Mouse (Mus musculus) WW6 (cell line): ENCODE results near the gene Flad1.
"Not testable (repeated sequence)": the region's sequence is repeated elsewhere in the genome, so short reads cannot be mapped to it uniquely, and the experiment has no call there.

ENCODE experiments used
- DNase-seq: peaks from one replicate; pipeline ENCODE4 v3.0.0-alpha.2; 2013; ENCODE audit warnings: low read depth, low spot score

Flad1 gene

DNA sequence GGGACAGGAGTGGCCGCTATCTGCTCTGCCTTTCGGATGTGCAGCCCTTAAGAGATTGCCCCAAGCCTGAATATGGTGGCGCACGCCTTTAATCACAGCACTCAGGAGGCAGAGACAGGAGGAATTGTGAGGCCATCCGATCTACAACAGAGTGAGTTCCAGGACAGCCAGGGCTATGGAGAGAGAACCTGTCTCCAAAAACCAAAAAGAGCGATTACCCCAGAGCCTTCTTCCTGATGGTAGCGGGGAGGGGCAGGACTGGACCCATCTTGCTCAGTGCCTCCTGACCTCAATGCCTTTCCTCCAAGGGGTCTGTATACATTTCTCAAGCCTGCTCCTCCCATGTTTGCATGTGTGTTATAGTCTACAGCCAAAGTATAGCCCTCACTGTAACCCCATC lies 17.4 kb upstream of the Flad1 start:
- not testable (repeated sequence) for DNase-seq

GRCm38 (mm10) chr3:89425876-89426275 lies 14.2 kb upstream of the Flad1 start:
- no peak for DNase-seq

DNA sequence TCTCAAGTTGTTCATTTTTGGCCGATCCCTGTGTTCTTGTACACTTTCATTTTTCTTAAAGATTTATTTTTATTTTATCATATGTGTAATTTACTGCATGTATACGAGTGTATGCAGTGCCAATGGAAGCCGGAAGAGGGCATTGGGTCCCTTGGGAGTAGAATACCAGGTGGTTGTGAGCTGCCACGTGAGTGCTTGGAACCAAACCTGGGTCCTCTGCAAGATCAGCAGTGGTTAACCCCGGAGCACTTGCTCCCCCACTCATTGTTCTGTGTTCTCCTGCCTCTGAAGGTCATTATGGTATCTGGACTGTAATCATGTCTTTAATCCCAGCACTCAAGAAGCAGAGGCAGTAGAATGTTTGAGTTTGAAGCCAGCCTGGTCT lies 13.5 kb upstream of the Flad1 start:
- no peak for DNase-seq

DNA sequence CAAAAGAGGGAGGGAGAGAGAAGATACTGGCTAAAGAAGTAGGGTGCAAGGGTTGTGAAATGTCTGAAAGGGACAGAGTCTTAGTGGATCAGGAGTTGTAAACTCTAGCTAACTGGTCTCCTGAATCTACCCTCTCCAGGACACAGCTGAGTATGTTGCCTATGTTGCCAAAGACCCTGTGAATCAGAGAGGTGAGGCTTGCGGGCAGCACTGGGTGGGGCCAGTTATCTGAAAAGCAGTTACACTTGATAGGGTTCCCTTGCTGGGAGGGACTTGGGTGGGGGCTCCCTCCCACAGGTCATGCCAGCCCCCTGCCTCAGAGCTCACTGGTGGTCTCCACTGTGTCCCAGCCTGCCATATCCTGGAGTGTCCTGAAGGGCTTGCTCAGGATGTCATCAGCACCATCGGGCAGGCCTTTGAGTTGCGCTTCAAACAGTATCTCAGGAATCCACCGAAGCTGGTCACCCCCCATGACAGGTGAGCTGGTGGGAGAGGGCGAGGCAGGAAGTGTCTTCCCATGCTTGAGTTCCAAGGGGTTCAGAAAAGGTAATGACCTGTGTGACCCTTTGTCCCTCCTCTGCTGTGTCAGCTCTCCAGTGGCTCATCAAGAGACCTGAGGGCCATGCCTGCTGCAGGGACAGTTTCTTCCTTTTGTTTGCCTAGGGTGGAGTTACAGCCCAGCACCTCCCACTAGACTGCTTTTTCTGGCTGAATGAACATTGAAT lies 12.9 kb upstream of the Flad1 start:
- no peak for DNase-seq

DNA sequence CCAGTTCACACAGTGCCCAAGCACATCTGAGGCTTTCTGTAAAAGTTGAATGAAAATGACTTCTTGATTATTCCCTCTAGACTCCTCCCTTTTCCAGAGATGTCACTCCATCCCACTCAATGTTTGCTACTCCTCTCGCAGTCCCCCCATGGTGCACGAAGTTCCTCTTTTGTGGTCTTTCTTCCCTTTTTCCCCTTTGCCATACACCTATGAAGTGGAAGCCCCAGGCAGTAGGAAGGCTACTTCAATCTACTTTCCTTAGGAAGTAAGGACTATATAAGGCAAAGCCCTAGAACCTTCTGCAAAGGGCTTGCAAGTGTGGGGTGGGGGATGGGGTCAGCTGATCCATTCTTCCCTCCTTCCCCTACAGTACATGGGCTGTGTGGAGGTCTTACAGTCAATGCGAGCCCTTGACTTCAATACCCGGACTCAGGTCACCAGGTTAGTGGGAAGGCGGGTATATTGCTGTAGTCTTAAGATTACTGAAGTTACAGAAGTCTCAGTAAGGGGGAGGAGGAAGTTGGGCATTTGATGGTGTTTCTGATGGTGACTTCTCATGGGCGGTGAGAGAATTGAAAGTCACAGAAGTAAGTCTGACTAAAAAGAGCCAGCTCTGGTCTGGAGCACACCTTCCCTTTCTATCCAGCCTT lies 11.0 kb upstream of the Flad1 start:
- no peak for DNase-seq

DNA sequence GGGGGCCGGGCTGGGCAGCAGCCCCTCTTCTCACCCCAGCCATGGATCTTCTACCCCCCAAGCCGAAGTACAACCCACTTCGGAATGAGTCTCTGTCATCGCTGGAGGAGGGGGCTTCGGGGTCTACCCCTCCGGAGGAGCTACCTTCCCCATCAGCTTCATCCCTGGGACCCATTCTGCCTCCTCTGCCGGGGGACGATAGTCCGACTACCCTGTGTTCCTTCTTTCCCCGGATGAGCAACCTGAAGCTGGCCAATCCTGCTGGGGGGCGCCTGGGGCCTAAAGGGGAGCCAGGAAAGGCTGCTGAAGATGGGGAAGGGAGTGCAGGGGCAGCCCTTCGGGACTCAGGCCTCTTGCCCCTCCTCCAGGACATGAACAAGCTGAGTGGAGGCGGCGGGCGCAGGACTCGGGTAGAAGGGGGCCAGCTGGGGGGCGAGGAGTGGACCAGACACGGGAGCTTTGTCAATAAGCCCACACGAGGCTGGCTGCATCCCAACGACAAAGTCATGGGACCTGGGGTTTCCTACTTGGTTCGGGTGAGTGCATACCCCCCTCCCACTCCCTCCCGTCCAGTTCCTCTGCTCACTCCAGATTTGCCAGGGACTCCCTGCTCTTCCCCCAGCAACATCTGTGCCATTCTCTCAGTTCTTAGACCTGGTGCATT lies 10.3 kb upstream of the Flad1 start:
- DNase-seq = no peak

- no peak for DNase-seq
These were observed 9.5 kb upstream of the Flad1 start for GRCm38 (mm10) chr3:89421002-89421774.

- DNase-seq = no peak
These were observed 8.8 kb upstream of the Flad1 start for GRCm38 (mm10) chr3:89420421-89420820.

DNA sequence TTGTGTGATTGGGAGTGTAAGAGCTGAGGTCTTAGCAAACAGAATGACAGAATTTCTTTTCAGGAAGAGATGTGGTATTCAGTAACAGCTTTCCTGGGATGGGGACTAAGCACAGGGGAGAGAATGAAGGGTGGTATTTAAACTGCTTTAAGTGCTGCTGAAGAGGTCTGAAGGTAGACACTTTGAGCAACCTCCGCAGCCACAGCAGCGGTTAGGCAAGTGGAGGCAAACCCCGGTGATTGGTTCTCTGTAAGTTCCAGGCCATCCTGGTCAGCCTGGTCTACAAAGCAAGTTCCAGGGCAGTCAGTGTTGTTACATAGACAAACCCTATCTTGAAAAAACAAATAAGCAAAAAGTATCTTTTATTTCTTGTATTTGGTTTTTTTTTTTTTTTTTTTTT lies 8.3 kb upstream of the Flad1 start:
- DNase-seq = no peak

DNA sequence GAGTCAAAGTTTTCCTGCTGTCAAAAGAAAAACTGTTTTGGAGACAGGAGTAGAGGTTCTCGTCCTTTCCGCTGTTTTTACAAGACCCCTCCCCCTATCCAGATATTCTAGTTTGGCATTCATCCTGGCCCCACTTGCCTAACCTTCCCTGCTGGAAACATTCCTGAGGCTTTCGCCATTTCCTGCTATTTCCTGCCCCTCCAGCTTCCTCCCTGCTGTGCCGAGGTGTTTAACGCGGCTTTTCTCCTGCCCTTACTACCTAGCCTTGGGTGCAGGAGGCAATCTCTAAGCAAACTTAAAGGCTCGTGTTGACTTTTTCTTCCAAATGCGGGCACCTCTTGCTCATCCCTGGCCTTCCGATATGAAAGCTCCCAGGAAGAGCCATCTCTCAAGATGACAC lies 7.9 kb upstream of the Flad1 start:
- DNase-seq = no peak

GRCm38 (mm10) chr3:89418861-89419250 lies 7.2 kb upstream of the Flad1 start:
- no peak for DNase-seq

- DNase-seq = peak; percentile 98
These were observed 6.6 kb upstream of the Flad1 start, which contains the start of the genes Cks1b and Shc1 for GRCm38 (mm10) chr3:89418170-89418860. Gene Cks1b, minus strand, starts transcription at chr3:89418383. Gene Shc1, plus strand, starts transcription at chr3:89418443.

- DNase-seq = no peak
These were observed 6.1 kb upstream of the Flad1 start for GRCm38 (mm10) chr3:89417840-89418169.

- no peak for DNase-seq
These were observed 5.5 kb upstream of the Flad1 start for GRCm38 (mm10) chr3:89417131-89417530.

GRCm38 (mm10) chr3:89416158-89416557 lies 4.5 kb upstream of the Flad1 start:
- no peak for DNase-seq

DNA sequence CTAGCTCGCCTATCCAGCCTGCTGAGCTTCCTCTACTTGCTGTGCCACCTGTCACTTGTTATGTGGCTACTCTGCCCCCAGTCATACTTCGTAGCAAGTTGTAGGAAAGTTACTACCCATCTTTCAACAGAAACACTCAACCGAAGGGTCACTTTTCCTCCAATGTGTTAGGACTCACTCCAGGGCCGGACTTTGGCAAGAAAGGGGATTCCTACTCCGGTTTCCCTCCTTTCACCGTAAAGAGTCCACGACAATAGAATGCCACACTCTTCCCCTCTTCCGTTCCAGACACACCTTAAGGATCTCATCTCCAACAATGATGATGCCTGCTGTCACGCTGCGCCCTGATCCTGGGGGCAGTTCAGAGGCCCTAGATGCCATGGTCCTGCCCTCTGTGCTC lies 806 bp downstream of the Flad1 start:
- no peak for DNase-seq

DNA sequence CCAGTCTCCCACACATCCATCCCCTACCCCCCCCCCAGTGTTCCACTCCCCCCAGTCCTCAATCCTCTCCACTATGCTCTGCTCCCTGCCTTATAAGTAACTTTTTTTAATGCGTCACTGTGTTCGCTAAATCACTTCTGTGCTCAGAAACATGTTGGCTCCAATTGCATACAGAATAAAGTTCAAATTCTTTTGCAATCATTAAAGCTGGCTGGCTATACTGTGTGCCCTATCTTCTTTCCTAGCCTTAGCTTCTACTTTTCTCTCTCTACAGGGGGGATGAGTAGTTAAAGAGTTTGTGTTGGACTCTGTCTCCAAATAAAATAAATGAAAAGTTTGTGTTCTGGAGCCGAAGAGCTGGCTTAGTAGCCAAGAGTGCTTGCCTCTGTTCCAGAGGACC lies 2.0 kb downstream of the Flad1 start:
- DNase-seq = no peak

- no peak for DNase-seq
These were observed 3.2 kb downstream of the Flad1 start for GRCm38 (mm10) chr3:89408448-89408847.

- no peak for DNase-seq
These were observed 4.8 kb downstream of the Flad1 start for GRCm38 (mm10) chr3:89406887-89407286.

DNA sequence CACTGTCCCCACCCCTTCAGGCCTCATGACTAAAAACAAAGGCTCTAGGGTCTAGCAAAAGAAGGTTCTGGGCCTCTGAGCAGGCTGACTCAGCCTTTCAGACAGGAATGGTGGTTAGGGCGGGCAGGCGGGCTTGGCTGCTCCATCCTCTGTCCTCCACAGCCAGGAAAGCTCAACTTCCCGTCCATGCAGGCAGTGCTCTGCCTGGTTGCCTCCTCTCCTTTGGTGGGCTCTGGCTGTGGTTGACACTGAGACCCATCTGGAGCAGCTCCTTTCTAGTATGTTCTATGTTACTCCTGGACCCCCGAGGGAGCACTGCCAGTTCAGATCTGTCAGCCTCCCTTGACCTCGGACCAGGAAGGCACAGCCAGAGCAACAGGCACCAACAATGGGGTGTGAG lies 9.0 kb downstream of the Flad1 start, which contains the start of gene Lenep:
Lenep (minus strand) TSS at position 101 of the 400 bp plus-strand sequence.
- DNase-seq = no peak

DNA sequence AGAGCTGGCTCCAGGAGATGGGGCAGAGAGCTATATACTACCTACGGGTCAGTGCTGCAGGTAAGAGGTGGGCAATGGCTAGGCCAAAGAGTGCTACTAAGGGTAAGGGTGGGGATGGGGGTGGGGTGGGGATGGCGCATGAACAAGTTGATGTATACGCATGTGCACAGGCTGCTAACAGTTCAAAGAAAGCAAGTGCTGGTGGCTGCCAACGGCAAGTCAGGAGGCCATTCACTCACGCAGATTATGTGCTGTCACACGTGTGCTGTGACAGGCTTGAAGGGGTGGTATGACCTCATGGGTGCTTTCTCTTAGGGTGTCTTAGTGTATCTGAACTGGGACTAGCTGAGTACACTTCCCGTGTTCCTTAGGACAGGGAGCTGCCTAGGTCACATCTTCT lies 10.3 kb downstream of the Flad1 start:
- no peak for DNase-seq

DNA sequence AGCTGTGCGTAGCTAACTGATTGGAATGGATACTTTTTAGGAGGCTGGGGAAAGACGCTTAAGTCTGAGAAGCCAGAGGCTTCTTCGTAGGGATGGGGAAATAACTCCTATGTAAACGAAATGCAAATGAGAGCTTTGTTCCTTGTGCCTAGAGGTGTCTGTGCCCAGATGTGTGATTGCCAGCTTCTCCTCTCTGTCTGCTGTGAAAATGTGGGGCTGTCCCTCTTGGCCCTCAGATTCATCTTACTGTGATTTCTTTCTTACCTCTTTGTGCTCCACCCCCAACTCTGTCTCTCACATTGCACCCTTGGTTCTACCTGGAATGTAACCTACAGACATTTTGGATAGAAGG lies 15.0 kb downstream of the Flad1 start:
- DNase-seq = no peak
